Mouse (Mus musculus) limb, embryonic 15.5 days (tissue): Measurements from ENCODE around the gene Mat2a. TPM values are rescaled to one million over a fixed set of nuclear protein-coding genes. Genes with fewer than 3 reads are reported as not detected.

Experiments used
- ATAC-seq: fragments of 200-750 bp; cut with Nextera tagmentation; 2 replicates; pipeline ENCODE4 v1.8.0; 2017; ENCODE audit warnings: low read depth, moderate TSS enrichment; ENCODE audit not compliant: insufficient number of reproducible peaks, low FRiP score, low TSS enrichment
- H3K27ac ChIP-seq: fragments of 300-500 bp; sonication (generic); 2 replicates; pipeline ENCODE4 v1.5.1; 2015; ENCODE audit warnings: moderate library complexity, mild to moderate bottlenecking, inconsistent platforms
- H3K27me3 ChIP-seq: fragments of 300-500 bp; sonication (generic); 2 replicates; pipeline ENCODE4 v1.6.1; 2015; ENCODE audit warnings: inconsistent platforms
- H3K36me3 ChIP-seq: fragments of 300-500 bp; sonication (generic); 2 replicates; pipeline ENCODE4 v1.6.1; 2015; ENCODE audit warnings: inconsistent platforms
- H3K4me1 ChIP-seq: fragments of 300-500 bp; sonication (generic); 2 replicates; pipeline ENCODE4 v1.6.1; 2015; ENCODE audit warnings: inconsistent platforms
- H3K4me2 ChIP-seq: fragments of 300-500 bp; sonication (generic); 2 replicates; pipeline ENCODE4 v1.6.1; 2015; ENCODE audit warnings: mild to moderate bottlenecking, inconsistent platforms
- H3K4me3 ChIP-seq: fragments of 300-500 bp; sonication (generic); 2 replicates; pipeline ENCODE4 v1.5.1; 2015; ENCODE audit warnings: mild to moderate bottlenecking, inconsistent platforms
- H3K9ac ChIP-seq: fragments of 300-500 bp; sonication (generic); 2 replicates; pipeline ENCODE4 v1.6.1; 2015; ENCODE audit warnings: inconsistent platforms
- H3K9me3 ChIP-seq: fragments of 300-500 bp; sonication (generic); 2 replicates; pipeline ENCODE4 v1.6.1; 2016; ENCODE audit warnings: inconsistent platforms
- WGBS: fragments of 180-500 bp; shearing (Covaris S2); methylation state at CpG from one replicate; pipeline ENCODE4 v1.1.7; 2015; 5-methylcytosine and 5-hydroxymethylcytosine counted together
- polyA plus RNA-seq: library from polyadenylated mRNA; unstranded; fragments of >200 nt; fragmentation: Nextera tagmentation; extraction: Ambion mirVana; gene quantifications from 2 replicates; pipeline ENCODE4 v1.2.1, GENCODE M21; 2015

The Mat2a gene
- polyA plus RNA-seq, 1 experiment from 2014 or later, result 355 TPM

GRCm38 (mm10) chr6:72388266-72388665 is 51.1 kb downstream of the Mat2a start:
- Histone ChIP-seq H3K4me3 (no peak overlapping the region), H3K27me3 (no peaks in the 10 kb centered on the region), H3K27ac (no peak overlapping the region), H3K9me3 (no peaks in the 10 kb centered on the region), H3K4me1 (peaks cover 29% of the 10 kb centered on the region), H3K4me2 (0 out of 2 replicates have a peak overlapping the region, but pooled peaks have one; percentile 61), H3K9ac (no peak overlapping the region), H3K36me3 (peaks cover 23% of the 10 kb centered on the region)
- WGBS, result 53% methylated on average over 10 of the region's 10 CpGs
- ATAC-seq, result no peak

- WGBS, result 48% methylated on average over 3 of the region's 3 CpGs
- Histone ChIP-seq H3K9me3 (no peaks in the 10 kb centered on the region), H3K4me1 (peaks cover 29% of the 10 kb centered on the region), H3K27me3 (no peaks in the 10 kb centered on the region), H3K4me2 (no peak overlapping the region), H3K36me3 (peaks cover 23% of the 10 kb centered on the region), H3K27ac (no peak overlapping the region), H3K9ac (no peak overlapping the region), H3K4me3 (no peak overlapping the region)
- ATAC-seq, result no peak
Measured at GRCm38 (mm10) chr6:72387816-72388215, 51.5 kb downstream of the Mat2a start.

- Histone ChIP-seq H3K36me3 (peaks cover 23% of the 10 kb centered on the region), H3K9ac (no peak overlapping the region), H3K4me1 (peaks cover 29% of the 10 kb centered on the region), H3K4me3 (no peak overlapping the region), H3K27ac (no peak overlapping the region), H3K27me3 (no peaks in the 10 kb centered on the region), H3K4me2 (no peak overlapping the region), H3K9me3 (no peaks in the 10 kb centered on the region)
- ATAC-seq, result no peak
- WGBS, result 95% methylated on average over 2 of the region's 2 CpGs
Measured at GRCm38 (mm10) chr6:72386561-72386960, 52.8 kb downstream of the Mat2a start.

- peaks cover 24% of the 10 kb centered on the region for H3K4me1 ChIP-seq
- H3K36me3 ChIP-seq, result peaks cover 23% of the 10 kb centered on the region
- 83% methylated on average over 4 of the region's 4 CpGs for WGBS
- no peaks in the 10 kb centered on the region for H3K9me3 ChIP-seq
- H3K27ac ChIP-seq, result no peak overlapping the region
- H3K27me3 ChIP-seq, result no peaks in the 10 kb centered on the region
- no peak overlapping the region for H3K9ac ChIP-seq
- no peak for ATAC-seq
- no peak overlapping the region for H3K4me3 ChIP-seq
- H3K4me2 ChIP-seq, result no peak overlapping the region
Measured at GRCm38 (mm10) chr6:72385258-72385657, 54.1 kb downstream of the Mat2a start.

GRCm38 (mm10) chr6:72383952-72384351 is 55.4 kb downstream of the Mat2a start:
- ATAC-seq, result no peak
- 92% methylated on average over 7 of the region's 7 CpGs for WGBS
- peaks cover 25% of the 10 kb centered on the region for H3K4me1 ChIP-seq
- no peak overlapping the region for H3K27ac ChIP-seq
- no peak overlapping the region for H3K4me2 ChIP-seq
- H3K4me3 ChIP-seq, result no peak overlapping the region
- H3K36me3 ChIP-seq, result peaks cover 23% of the 10 kb centered on the region
- H3K27me3 ChIP-seq, result no peaks in the 10 kb centered on the region
- H3K9me3 ChIP-seq, result no peaks in the 10 kb centered on the region
- H3K9ac ChIP-seq, result no peak overlapping the region

- ATAC-seq, result no peak
- no peak overlapping the region for H3K4me3 ChIP-seq
- H3K27me3 ChIP-seq, result no peaks in the 10 kb centered on the region
- H3K36me3 ChIP-seq, result peaks cover 23% of the 10 kb centered on the region
- no peak overlapping the region for H3K9ac ChIP-seq
- peaks cover 18% of the 10 kb centered on the region; the same call in 1 of the 2 replicates for H3K4me1 ChIP-seq
- no peak overlapping the region for H3K4me2 ChIP-seq
- no peak overlapping the region for H3K27ac ChIP-seq
- no peaks in the 10 kb centered on the region for H3K9me3 ChIP-seq
- 84% methylated on average over 6 of the region's 6 CpGs for WGBS
Measured at GRCm38 (mm10) chr6:72383142-72383820, 56.1 kb downstream of the Mat2a start.

Other genes with a start within 250 kb of the Mat2a start
- gene Atoh8, start 204.0 kb downstream of the Mat2a start, polyA plus RNA-seq, result 17.0 and 20.2 TPM in 2 replicates
- gene Sftpb, start 134.9 kb downstream of the Mat2a start, polyA plus RNA-seq, result not detected in 2 replicates
- gene Usp39, start 94.4 kb downstream of the Mat2a start, polyA plus RNA-seq, result 34.0 and 38.2 TPM in 2 replicates
- 28.7 and 30.3 TPM in 2 replicates for gene 0610030E20Rik, start 92.2 kb downstream of the Mat2a start, polyA plus RNA-seq
- gene Tmem150a, start 84.1 kb downstream of the Mat2a start, polyA plus RNA-seq, result 12.6 and 13.8 TPM in 2 replicates
- gene Rnf181, start 72.6 kb downstream of the Mat2a start, polyA plus RNA-seq, result 97.2 and 99.0 TPM in 2 replicates
- 20.5 and 22.2 TPM in 2 replicates for gene Vamp5, start 59.1 kb downstream of the Mat2a start, polyA plus RNA-seq
- 174 and 184 TPM in 2 replicates for gene Vamp8, start 48.9 kb downstream of the Mat2a start, polyA plus RNA-seq
- 48.0 and 52.6 TPM in 2 replicates for gene Ggcx, start 25.2 kb downstream of the Mat2a start, polyA plus RNA-seq
- 0.17 and 0.36 TPM in 2 replicates for gene Sh2d6, start 82.1 kb upstream of the Mat2a start, polyA plus RNA-seq
- gene Capg, start 104.8 kb upstream of the Mat2a start, polyA plus RNA-seq, result 123 and 127 TPM in 2 replicates
- 18.2 and 18.8 TPM in 2 replicates for gene Elmod3, start 158.9 kb upstream of the Mat2a start, polyA plus RNA-seq
- gene Retsat, start 158.9 kb upstream of the Mat2a start, polyA plus RNA-seq, result 16.3 and 17.3 TPM in 2 replicates
- 25.6 and 25.8 TPM in 2 replicates for gene Tgoln1, start 177.4 kb upstream of the Mat2a start, polyA plus RNA-seq